Mouse (Mus musculus) bone marrow, adult 2 months (tissue): ENCODE measurements around the gene Uspl1.

Experiments
- CTCF ChIP-seq: fragments of 200-500 bp; IDR thresholded peaks from 2 replicates; pipeline ENCODE4 v1.5.1; 2011; ENCODE audit warnings: low read length, control low read depth; ENCODE audit not compliant: control insufficient read depth, insufficient read depth
- POLR2A ChIP-seq: fragments of 200-500 bp; IDR thresholded peaks from 2 replicates; pipeline ENCODE4 v1.6.1; 2011; ENCODE audit warnings: low read depth, mild to moderate bottlenecking, control low read depth, low read length, borderline replicate concordance; ENCODE audit not compliant: control insufficient read depth

- no peak for TF ChIP-seq CTCF
- TF ChIP-seq POLR2A, result no peak
Observed at GRCm38 (mm10) chr5:149150882-149151281, 33.3 kb upstream of the Uspl1 start.
